Mouse (Mus musculus): ENCODE data around the gene Hck. TPM values are rescaled to one million over a fixed set of nuclear protein-coding genes. Genes with fewer than 3 reads are reported as not detected.

The Hck gene
- polyA plus RNA-seq, 1 experiment = 0.10 TPM

DNA sequence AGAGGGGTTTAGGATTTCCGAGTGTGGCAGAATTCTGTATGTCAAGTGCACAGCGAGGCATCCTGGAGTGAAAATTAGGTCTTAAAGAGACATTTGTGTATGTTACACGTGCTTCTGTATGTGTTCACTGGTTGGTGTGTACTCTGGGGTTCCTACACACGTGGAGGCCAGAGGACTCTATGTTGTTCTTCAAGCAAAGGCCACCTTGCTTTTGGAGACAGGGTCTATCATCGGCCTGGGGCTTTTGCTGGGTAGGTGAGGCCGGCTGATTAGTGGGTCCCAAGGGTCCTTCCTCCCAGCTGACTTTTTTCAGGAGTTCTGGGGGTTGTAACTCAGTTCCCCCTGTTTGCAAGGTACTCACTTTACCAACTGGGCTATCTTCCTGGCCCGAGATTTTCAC lies 1.3 kb downstream of the Hck start:
- Histone ChIP-seq H3ac (ENCODE audit: control insufficient read depth, insufficient read length) (no peak overlapping the region), H3K4me3 (no peak overlapping the region), H3K4me2 (ENCODE audit: low read depth) (no peak overlapping the region), H3K36me3 (ENCODE audit: control insufficient read depth, insufficient read depth) (no peaks in the 10 kb centered on the region), H3K27me3 (ENCODE audit: control insufficient read depth, insufficient read depth, insufficient read length) (peaks cover 49% of the 10 kb centered on the region), H3K79me2 (ENCODE audit: control insufficient read depth, insufficient read depth) (no peaks in the 10 kb centered on the region)
- no peak for TF ChIP-seq TCF3 (IDR thresholded peaks at IDR 0.05; ENCODE audit: insufficient read length, low read depth)
- no peak for TF ChIP-seq TCF12 (IDR thresholded peaks at IDR 0.05; ENCODE audit: insufficient read depth, poor library complexity, severe bottlenecking)
- TF ChIP-seq SRF (IDR thresholded peaks at IDR 0.05; ENCODE audit: control insufficient read depth, insufficient read length, low read depth) = no peak
- TF ChIP-seq USF1 (IDR thresholded peaks at IDR 0.05; ENCODE audit: low read depth) = no peak
- TF ChIP-seq MYOD1 (IDR thresholded peaks at IDR 0.05; ENCODE audit: control insufficient read depth in 1 of 3, insufficient read length in 2 of 3, low read depth in 2 of 3) = no peak

DNA sequence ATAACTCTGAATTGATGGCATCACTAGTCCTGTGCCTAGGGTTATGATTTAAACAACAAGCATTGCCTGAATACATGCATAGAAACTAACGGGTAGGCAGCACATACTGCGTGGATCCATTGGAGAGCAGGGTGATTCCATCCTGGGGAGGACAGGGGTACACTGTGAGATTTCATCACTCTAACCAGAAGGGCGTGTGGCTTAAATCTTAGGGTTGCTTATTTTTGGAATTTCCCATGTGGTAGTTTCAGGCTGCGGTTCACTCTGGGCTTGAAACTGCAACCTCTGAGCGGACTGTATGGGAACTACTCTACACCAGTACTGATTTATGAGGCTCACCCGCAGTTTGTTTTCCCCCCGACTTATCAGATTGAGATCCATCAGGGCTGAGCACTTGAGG lies 3.0 kb downstream of the Hck start:
- H3K27me3 ChIP-seq (ENCODE audit: control insufficient read depth, insufficient read depth, insufficient read length) = peaks cover 49% of the 10 kb centered on the region
- TF ChIP-seq TCF12 (IDR thresholded peaks at IDR 0.05; ENCODE audit: insufficient read depth, poor library complexity, severe bottlenecking) (no peak), SRF (IDR thresholded peaks at IDR 0.05; ENCODE audit: control insufficient read depth, insufficient read length, low read depth) (no peak), MYOG (IDR thresholded peaks at IDR 0.05; ENCODE audit: control insufficient read depth in 1 of 3, insufficient read depth in 1 of 3, insufficient read length in 2 of 3, low read depth in 2 of 3) (no peak), CEBPB (IDR thresholded peaks at IDR 0.05; ENCODE audit: insufficient read depth, poor library complexity, severe bottlenecking) (no peak), POLR2AphosphoS2 (IDR thresholded peaks at IDR 0.05; ENCODE audit: insufficient read length, low read depth) (no peak), TCF3 (IDR thresholded peaks at IDR 0.05; ENCODE audit: insufficient read length, low read depth) (no peak), POLR2A (IDR thresholded peaks at IDR 0.05; ENCODE audit: insufficient read length, low read depth) (no peak), MYOD1 (IDR thresholded peaks at IDR 0.05; ENCODE audit: control insufficient read depth in 1 of 3, insufficient read length in 2 of 3, low read depth in 2 of 3) (no peak), USF1 (IDR thresholded peaks at IDR 0.05; ENCODE audit: low read depth) (no peak), REST (IDR thresholded peaks at IDR 0.05; ENCODE audit: insufficient read depth, insufficient read length) (no peak), MAX (IDR thresholded peaks at IDR 0.05; ENCODE audit: low read depth) (no peak), E2F4 (IDR thresholded peaks at IDR 0.05; ENCODE audit: insufficient read depth) (no peak)

GRCm38 (mm10) chr2:153115679-153116081 lies 7.4 kb downstream of the Hck start:
- Histone ChIP-seq H3K4me2 (ENCODE audit: low read depth) (no peak overlapping the region), H3K36me3 (ENCODE audit: control insufficient read depth, insufficient read depth) (no peaks in the 10 kb centered on the region), H3K79me2 (ENCODE audit: control insufficient read depth, insufficient read depth) (no peaks in the 10 kb centered on the region), H3ac (ENCODE audit: control insufficient read depth, insufficient read length) (no peak overlapping the region), H3K27me3 (ENCODE audit: control insufficient read depth, insufficient read depth, insufficient read length) (peaks cover 20% of the 10 kb centered on the region), H3K4me3 (no peak overlapping the region)
- TF ChIP-seq USF1 (IDR thresholded peaks at IDR 0.05; ENCODE audit: low read depth) = no peak
- TF ChIP-seq MAX (IDR thresholded peaks at IDR 0.05; ENCODE audit: low read depth) = no peak
- TF ChIP-seq POLR2A (IDR thresholded peaks at IDR 0.05; ENCODE audit: insufficient read length, low read depth) = no peak
- TF ChIP-seq TCF12 (IDR thresholded peaks at IDR 0.05; ENCODE audit: insufficient read depth, poor library complexity, severe bottlenecking) = no peak
- TF ChIP-seq POLR2AphosphoS2 (IDR thresholded peaks at IDR 0.05; ENCODE audit: insufficient read length, low read depth) = no peak
- TF ChIP-seq SRF (IDR thresholded peaks at IDR 0.05; ENCODE audit: control insufficient read depth, insufficient read length, low read depth) = no peak
- TF ChIP-seq MYOG (IDR thresholded peaks at IDR 0.05; ENCODE audit: control insufficient read depth in 1 of 3, insufficient read depth in 1 of 3, insufficient read length in 2 of 3, low read depth in 2 of 3) = no peak
- no peak for TF ChIP-seq REST (IDR thresholded peaks at IDR 0.05; ENCODE audit: insufficient read depth, insufficient read length)
- TF ChIP-seq MYOD1 (IDR thresholded peaks at IDR 0.05; ENCODE audit: control insufficient read depth in 1 of 3, insufficient read length in 2 of 3, low read depth in 2 of 3) = no peak
- TF ChIP-seq TCF3 (IDR thresholded peaks at IDR 0.05; ENCODE audit: insufficient read length, low read depth) = no peak
- TF ChIP-seq E2F4 (IDR thresholded peaks at IDR 0.05; ENCODE audit: insufficient read depth) = no peak
- no peak for TF ChIP-seq CEBPB (IDR thresholded peaks at IDR 0.05; ENCODE audit: insufficient read depth, poor library complexity, severe bottlenecking)

More for the DNA sequence above, 3.0 kb downstream of the Hck start:
- Histone ChIP-seq H3K4me2 (ENCODE audit: low read depth) (no peak overlapping the region), H3K79me2 (ENCODE audit: control insufficient read depth, insufficient read depth) (no peaks in the 10 kb centered on the region), H3K36me3 (ENCODE audit: control insufficient read depth, insufficient read depth) (no peaks in the 10 kb centered on the region), H3ac (ENCODE audit: control insufficient read depth, insufficient read length) (no peak overlapping the region), H3K4me3 (no peak overlapping the region)

GRCm38 (mm10) chr2:153117051-153117486 lies 8.8 kb downstream of the Hck start:
- H3ac ChIP-seq (ENCODE audit: control insufficient read depth, insufficient read length) = no peak overlapping the region
- peaks cover 14% of the 10 kb centered on the region for H3K27me3 ChIP-seq (ENCODE audit: control insufficient read depth, insufficient read depth, insufficient read length)
- no peak overlapping the region for H3K4me2 ChIP-seq (ENCODE audit: low read depth)
- no peak for TF ChIP-seq SRF (IDR thresholded peaks at IDR 0.05; ENCODE audit: control insufficient read depth, insufficient read length, low read depth)
- TF ChIP-seq MAX (IDR thresholded peaks at IDR 0.05; ENCODE audit: low read depth) = no peak
- no peak for TF ChIP-seq POLR2A (IDR thresholded peaks at IDR 0.05; ENCODE audit: insufficient read length, low read depth)
- no peak for TF ChIP-seq E2F4 (IDR thresholded peaks at IDR 0.05; ENCODE audit: insufficient read depth)
- no peak for TF ChIP-seq MYOD1 (IDR thresholded peaks at IDR 0.05; ENCODE audit: control insufficient read depth in 1 of 3, insufficient read length in 2 of 3, low read depth in 2 of 3)
- no peak for TF ChIP-seq TCF12 (IDR thresholded peaks at IDR 0.05; ENCODE audit: insufficient read depth, poor library complexity, severe bottlenecking)
- H3K79me2 ChIP-seq (ENCODE audit: control insufficient read depth, insufficient read depth) = no peaks in the 10 kb centered on the region
- H3K4me3 ChIP-seq = no peak overlapping the region
- H3K36me3 ChIP-seq (ENCODE audit: control insufficient read depth, insufficient read depth) = no peaks in the 10 kb centered on the region

DNA sequence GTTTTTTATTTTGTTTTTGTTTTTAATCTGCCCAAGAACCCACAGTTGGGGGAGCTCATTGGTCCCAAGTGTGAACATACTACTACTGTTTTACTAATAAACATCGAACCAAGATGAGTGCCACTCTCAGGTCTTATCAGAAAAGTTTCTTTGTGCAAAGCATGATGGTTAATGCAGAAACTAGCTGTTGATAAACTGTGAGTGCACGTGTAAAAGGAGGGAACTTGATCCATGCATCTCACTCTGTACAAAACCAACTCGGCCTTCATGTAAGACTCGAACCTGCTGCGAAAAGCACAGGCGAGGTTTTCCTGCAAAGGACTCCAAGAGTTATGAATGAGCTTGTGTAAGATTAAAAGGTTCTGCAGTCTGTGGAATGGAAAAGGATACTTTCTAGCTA lies 11.2 kb downstream of the Hck start:
- TF ChIP-seq SRF (IDR thresholded peaks at IDR 0.05; ENCODE audit: control insufficient read depth, insufficient read length, low read depth) = no peak
- no peak for TF ChIP-seq E2F4 (IDR thresholded peaks at IDR 0.05; ENCODE audit: insufficient read depth)
- no peak for TF ChIP-seq MYOG (IDR thresholded peaks at IDR 0.05; ENCODE audit: control insufficient read depth in 1 of 3, insufficient read depth in 1 of 3, insufficient read length in 2 of 3, low read depth in 2 of 3)
- TF ChIP-seq POLR2A (IDR thresholded peaks at IDR 0.05; ENCODE audit: insufficient read length, low read depth) = no peak
- no peak for TF ChIP-seq MAX (IDR thresholded peaks at IDR 0.05; ENCODE audit: low read depth)
- no peak for TF ChIP-seq TCF12 (IDR thresholded peaks at IDR 0.05; ENCODE audit: insufficient read depth, poor library complexity, severe bottlenecking)
- no peak for TF ChIP-seq REST (IDR thresholded peaks at IDR 0.05; ENCODE audit: insufficient read depth, insufficient read length)
- no peak for TF ChIP-seq TCF3 (IDR thresholded peaks at IDR 0.05; ENCODE audit: insufficient read length, low read depth)
- no peak for TF ChIP-seq POLR2AphosphoS2 (IDR thresholded peaks at IDR 0.05; ENCODE audit: insufficient read length, low read depth)
- TF ChIP-seq USF1 (IDR thresholded peaks at IDR 0.05; ENCODE audit: low read depth) = no peak
- no peak for TF ChIP-seq MYOD1 (IDR thresholded peaks at IDR 0.05; ENCODE audit: control insufficient read depth in 1 of 3, insufficient read length in 2 of 3, low read depth in 2 of 3)
- no peak for TF ChIP-seq CEBPB (IDR thresholded peaks at IDR 0.05; ENCODE audit: insufficient read depth, poor library complexity, severe bottlenecking)
- Histone ChIP-seq H3ac (ENCODE audit: control insufficient read depth, insufficient read length) (no peak overlapping the region), H3K27me3 (ENCODE audit: control insufficient read depth, insufficient read depth, insufficient read length) (no peaks in the 10 kb centered on the region), H3K79me2 (ENCODE audit: control insufficient read depth, insufficient read depth) (no peaks in the 10 kb centered on the region), H3K4me2 (ENCODE audit: low read depth) (no peak overlapping the region), H3K4me3 (no peak overlapping the region), H3K36me3 (ENCODE audit: control insufficient read depth, insufficient read depth) (no peaks in the 10 kb centered on the region)

Measured in myocyte (in vitro differentiated cells).